Mouse (Mus musculus) MEL (cell line): ENCODE results near the gene Tut4. TPM values are rescaled to one million over a fixed set of nuclear protein-coding genes. Genes with fewer than 3 reads are reported as not detected.

Source experiments
- DNase-seq: peaks from one replicate; pipeline ENCODE4 v3.0.0; 2011; ENCODE audit warnings: low read depth, low spot score
- H3K27ac ChIP-seq: 2 replicates; pipeline ENCODE4 v1.5.1; 2012; ENCODE audit warnings: low read depth, mild to moderate bottlenecking, control low read depth, low read length, moderate library complexity; ENCODE audit not compliant: control insufficient read depth
- H3K27me3 ChIP-seq, 2 experiments: fragments of 150-350 bp in 1 of 2; sonication (generic) in 1 of 2; 2 replicates each; pipeline ENCODE4 v1.6.1; 2012; ENCODE audit warnings: low read length in 2 of 2, mild to moderate bottlenecking in 2 of 2, improper control_type of control experiment in 1 of 2, moderate library complexity in 1 of 2; ENCODE audit not compliant: insufficient read depth in 2 of 2, control insufficient read depth in 1 of 2
- H3K36me3 ChIP-seq, 2 experiments: 2 replicates each; pipeline ENCODE4 v1.6.1; 2012 to 2014; ENCODE audit warnings: low read length in 2 of 2, improper control_type of control experiment in 1 of 2, inconsistent platforms in 1 of 2, mild to moderate bottlenecking in 1 of 2; ENCODE audit not compliant: insufficient read depth in 2 of 2, control insufficient read depth in 1 of 2
- H3K4me1 ChIP-seq, 2 experiments: fragments of 150-350 bp in 1 of 2; sonication (generic) in 1 of 2; 2 replicates each; pipeline ENCODE4 v1.6.1; 2012; ENCODE audit warnings: low read length in 2 of 2, improper control_type of control experiment in 1 of 2, mild to moderate bottlenecking in 1 of 2; ENCODE audit not compliant: insufficient read depth in 2 of 2, control insufficient read depth in 1 of 2
- H3K4me3 ChIP-seq, 2 experiments: fragments of 150-350 bp in 1 of 2; sonication (generic) in 1 of 2; 2 replicates each; pipeline ENCODE4 v1.5.1; 2012; ENCODE audit warnings: low read depth in 2 of 2, low read length in 2 of 2, mild to moderate bottlenecking in 2 of 2, moderate library complexity in 2 of 2, control low read depth in 1 of 2, improper control_type of control experiment in 1 of 2; ENCODE audit not compliant: control insufficient read depth in 1 of 2, insufficient read depth in 1 of 2
- H3K79me2 ChIP-seq: 2 replicates; pipeline ENCODE4 v1.6.1; 2012; ENCODE audit warnings: mild to moderate bottlenecking, low read length, moderate library complexity; ENCODE audit not compliant: control insufficient read depth, poor library complexity, insufficient read depth
- H3K9ac ChIP-seq: 2 replicates; pipeline ENCODE4 v1.6.1; 2012; ENCODE audit warnings: low read depth, mild to moderate bottlenecking, control low read depth, low read length, moderate library complexity; ENCODE audit not compliant: control insufficient read depth, poor library complexity, severe bottlenecking
- H3K9me3 ChIP-seq: fragments of 150-350 bp; sonication (generic); replicated peaks from 2 replicates; pipeline ENCODE4 v1.6.1; 2012; ENCODE audit warnings: mild to moderate bottlenecking, low read length, improper control_type of control experiment, moderate library complexity; ENCODE audit not compliant: insufficient read depth
- CTCF ChIP-seq, 3 experiments: IDR thresholded peaks in 2 of 3; conservative IDR thresholded peaks in 1 of 3; 2 replicates each; pipeline ENCODE4 v1.5.1; 2011 to 2012; ENCODE audit warnings: low read length in 3 of 3, low read depth in 2 of 3, mild to moderate bottlenecking in 2 of 3, improper control_type of control experiment in 1 of 3, inconsistent platforms in 1 of 3, mixed read lengths in 1 of 3, moderate library complexity in 1 of 3; ENCODE audit not compliant: control insufficient read depth in 1 of 3, insufficient read depth in 1 of 3, poor library complexity in 1 of 3, severe bottlenecking in 1 of 3
- E2F4 ChIP-seq: IDR thresholded peaks from 2 replicates; pipeline ENCODE4 v1.6.1; 2011; ENCODE audit warnings: low read depth, low read length, improper control_type of control experiment, borderline replicate concordance
- GABPA ChIP-seq: IDR thresholded peaks from 2 replicates; pipeline ENCODE4 v1.6.1; 2012; ENCODE audit warnings: low read depth, mild to moderate bottlenecking, inconsistent platforms, low read length, improper control_type of control experiment, moderate library complexity
- GATA1 ChIP-seq: IDR thresholded peaks from 2 replicates; pipeline ENCODE4 v1.6.1; 2011; ENCODE audit warnings: low read depth, low read length, improper control_type of control experiment
- HCFC1 ChIP-seq: IDR thresholded peaks from 2 replicates; pipeline ENCODE4 v1.6.1; 2012; ENCODE audit warnings: low read depth, mild to moderate bottlenecking, inconsistent platforms, low read length, improper control_type of control experiment, moderate library complexity
- JUND ChIP-seq: IDR thresholded peaks from 2 replicates; pipeline ENCODE4 v1.6.1; 2011; ENCODE audit warnings: low read depth, mild to moderate bottlenecking, improper control_type of control experiment, low read length
- MAFK ChIP-seq: IDR thresholded peaks from 2 replicates; pipeline ENCODE4 v1.6.1; 2011; ENCODE audit warnings: low read depth, mild to moderate bottlenecking, low read length, improper control_type of control experiment, borderline replicate concordance
- MEF2A ChIP-seq: IDR thresholded peaks from 2 replicates; pipeline ENCODE4 v1.6.1; 2014; ENCODE audit warnings: low read depth, mild to moderate bottlenecking, inconsistent platforms, low read length, improper control_type of control experiment; ENCODE audit not compliant: poor library complexity, insufficient replicate concordance, severe bottlenecking; ENCODE audit errors: extremely low read depth
- MYB ChIP-seq: IDR thresholded peaks from 2 replicates; pipeline ENCODE4 v1.6.1; 2011; ENCODE audit warnings: mild to moderate bottlenecking, low read depth, low read length, improper control_type of control experiment
- MYC ChIP-seq: IDR thresholded peaks from 2 replicates; pipeline ENCODE4 v1.6.1; 2011; ENCODE audit warnings: low read depth, mild to moderate bottlenecking, low read length, improper control_type of control experiment, moderate library complexity
- NELFE ChIP-seq: IDR thresholded peaks from 2 replicates; pipeline ENCODE4 v1.6.1; 2011; ENCODE audit warnings: low read depth, low read length, improper control_type of control experiment
- POLR2AphosphoS2 ChIP-seq: IDR thresholded peaks from 2 replicates; pipeline ENCODE4 v1.6.1; 2011; ENCODE audit warnings: low read length, improper control_type of control experiment
- POLR2AphosphoS5 ChIP-seq: IDR thresholded peaks from 2 replicates; pipeline ENCODE4 v1.6.1; 2012; ENCODE audit warnings: low read depth, borderline replicate concordance, mild to moderate bottlenecking, inconsistent platforms, low read length, moderate library complexity, mixed read lengths
- RAD21 ChIP-seq: IDR thresholded peaks from 2 replicates; pipeline ENCODE4 v1.6.1; 2011; ENCODE audit warnings: mild to moderate bottlenecking, low read depth, low read length, improper control_type of control experiment
- RCOR1 ChIP-seq: IDR thresholded peaks from 2 replicates; pipeline ENCODE4 v1.6.1; 2012; ENCODE audit warnings: low read depth, mild to moderate bottlenecking, inconsistent platforms, low read length, improper control_type of control experiment
- SMC3 ChIP-seq: IDR thresholded peaks from 2 replicates; pipeline ENCODE4 v1.6.1; 2011; ENCODE audit warnings: low read depth, low read length, improper control_type of control experiment
- TAL1 ChIP-seq: IDR thresholded peaks from 2 replicates; pipeline ENCODE4 v1.6.1; 2012; ENCODE audit warnings: mild to moderate bottlenecking, inconsistent platforms, low read length, moderate library complexity, mixed read lengths
- TCF12 ChIP-seq: IDR thresholded peaks from 2 replicates; pipeline ENCODE4 v1.6.1; 2014; ENCODE audit warnings: low read depth, mild to moderate bottlenecking, inconsistent platforms, low read length, improper control_type of control experiment, moderate library complexity
- USF1 ChIP-seq: IDR thresholded peaks from 2 replicates; pipeline ENCODE4 v1.6.1; 2014; ENCODE audit warnings: low read depth, mild to moderate bottlenecking, inconsistent platforms, low read length, improper control_type of control experiment, moderate library complexity
- USF2 ChIP-seq, 2 experiments: IDR thresholded peaks; 2 replicates each; pipeline ENCODE4 v1.6.1; 2011 to 2012; ENCODE audit warnings: improper control_type of control experiment in 2 of 2, low read length in 2 of 2, borderline replicate concordance in 1 of 2, inconsistent platforms in 1 of 2, low read depth in 1 of 2, mild to moderate bottlenecking in 1 of 2; ENCODE audit not compliant: insufficient read depth in 1 of 2
- ZC3H11A ChIP-seq: IDR thresholded peaks from 2 replicates; pipeline ENCODE4 v1.6.1; 2012; ENCODE audit warnings: low read depth, mild to moderate bottlenecking, inconsistent platforms, low read length, improper control_type of control experiment
- ZMIZ1 ChIP-seq: IDR thresholded peaks from 2 replicates; pipeline ENCODE4 v1.6.1; 2012; ENCODE audit warnings: low read depth, mild to moderate bottlenecking, inconsistent platforms, low read length, improper control_type of control experiment, moderate library complexity
- ZNF384 ChIP-seq: IDR thresholded peaks from 2 replicates; pipeline ENCODE4 v1.6.1; 2012; ENCODE audit warnings: low read depth, mild to moderate bottlenecking, inconsistent platforms, low read length, improper control_type of control experiment
- polyA plus RNA-seq, 2 experiments: library from polyadenylated mRNA; stranded (reverse) in 1 of 2; unstranded in 1 of 2; fragments of >175 nt in 1 of 2; fragments of >200 nt in 1 of 2; gene quantifications; 2 replicates each; pipeline versions ENCODE4 v1.2.1 to v1.2.4; 2012; ENCODE audit warnings: low replicate concordance in 2 of 2, low read depth in 1 of 2; ENCODE audit not compliant: insufficient read length in 2 of 2, insufficient read depth in 1 of 2, missing spikeins in 1 of 2
- total RNA-seq: library from RNA; depleted of rRNA; stranded (reverse); fragments of 300-350 nt; gene quantifications from 2 replicates; pipeline ENCODE4 v1.2.3, GENCODE M21; 2012

Gene Tut4
- total and polyA plus RNA-seq, 3 experiments: 9.0 to 63.2 TPM; not detected in 1

- peak; percentile 27; the same call in 1 of the 2 replicates for TF ChIP-seq ZNF384
- TF ChIP-seq POLR2AphosphoS2: no peak
- H3K9me3 ChIP-seq: no peaks in the 10 kb centered on the region
- no peaks in the 10 kb centered on the region for H3K79me2 ChIP-seq
- H3K27me3 ChIP-seq: no peaks in the 10 kb centered on the region
- H3K9ac ChIP-seq: no peak overlapping the region
- peaks cover 2 to 9% of the 10 kb centered on the region in 2 experiments; a peak in 3 of 4 replicates for H3K4me1 ChIP-seq
- no peak overlapping the region for H3K4me3 ChIP-seq
- H3K36me3 ChIP-seq: peaks cover 5 to 26% of the 10 kb centered on the region in 2 experiments
- H3K27ac ChIP-seq: no peak overlapping the region
- DNase-seq: no peak
Observed at GRCm38 (mm10) chr4:108539701-108540100, 80.5 kb downstream of the Tut4 start.

- no peak overlapping the region for H3K27ac ChIP-seq
- no peak for DNase-seq
- H3K4me1 ChIP-seq: no peaks in the 10 kb centered on the region
- no peak overlapping the region for H3K9ac ChIP-seq
- H3K27me3 ChIP-seq: no peaks in the 10 kb centered on the region
- H3K79me2 ChIP-seq: no peaks in the 10 kb centered on the region
- no peak for TF ChIP-seq RCOR1
- TF ChIP-seq ZMIZ1: no peak
- no peak for TF ChIP-seq JUND
- TF ChIP-seq RAD21: no peak
- no peak for TF ChIP-seq CTCF (IDR thresholded peaks at IDR 0.05 in 2 of 3, conservative IDR thresholded peaks at IDR 0.05 in 1 of 3; ENCODE audit: control insufficient read depth in 1 of 3, insufficient read depth in 1 of 3, low read depth in 2 of 3, low read length in 3 of 3, poor library complexity in 1 of 3, severe bottlenecking in 1 of 3)
- no peak for TF ChIP-seq MYC
- no peaks in the 10 kb centered on the region for H3K9me3 ChIP-seq
- peaks cover 0 to 51% of the 10 kb centered on the region in 2 experiments; a peak in 2 of 4 replicates for H3K36me3 ChIP-seq
- H3K4me3 ChIP-seq: no peak overlapping the region
Observed at GRCm38 (mm10) chr4:108565026-108565425, 105.8 kb downstream of the Tut4 start.

- Histone ChIP-seq H3K4me3 (no peak overlapping the region), H3K4me1 (0 out of 4 replicates have a peak, but pooled peaks cover 0 to 2% of the 10 kb centered on the region in 2 experiments), H3K9ac (no peak overlapping the region)
- no peak for TF ChIP-seq E2F4
- no peak for TF ChIP-seq USF1
- TF ChIP-seq RAD21: no peak
- no peak for TF ChIP-seq MEF2A
- TF ChIP-seq CTCF (IDR thresholded peaks at IDR 0.05 in 2 of 3, conservative IDR thresholded peaks at IDR 0.05 in 1 of 3; ENCODE audit: control insufficient read depth in 1 of 3, insufficient read depth in 1 of 3, low read depth in 2 of 3, low read length in 3 of 3, poor library complexity in 1 of 3, severe bottlenecking in 1 of 3): no peak
- no peak for TF ChIP-seq NELFE
- no peak for TF ChIP-seq TCF12
- no peak for TF ChIP-seq SMC3
- no peak for TF ChIP-seq USF2 (IDR thresholded peaks at IDR 0.05; ENCODE audit: borderline replicate concordance in 1 of 2, insufficient read depth in 1 of 2, low read depth in 1 of 2, low read length in 2 of 2)
- no peak for TF ChIP-seq MAFK
- TF ChIP-seq TAL1: no peak
- no peak for TF ChIP-seq GABPA
- no peak for TF ChIP-seq MYB
- TF ChIP-seq HCFC1: no peak
- TF ChIP-seq ZC3H11A: no peak
- TF ChIP-seq POLR2AphosphoS5: no peak
- no peak for TF ChIP-seq ZNF384
- TF ChIP-seq GATA1: no peak
- TF ChIP-seq, all 39 proteins: peak for 0
- H3K27ac ChIP-seq: no peak overlapping the region
- peaks cover 9% of the 10 kb centered on the region for H3K79me2 ChIP-seq
- no peaks in the 10 kb centered on the region for H3K9me3 ChIP-seq
- H3K27me3 ChIP-seq: no peaks in the 10 kb centered on the region
- no peak for DNase-seq
- peaks cover under 1 to 18% of the 10 kb centered on the region in 2 experiments for H3K36me3 ChIP-seq
Observed at GRCm38 (mm10) chr4:108572644-108573043, 113.4 kb downstream of the Tut4 start.
